Mouse (Mus musculus): ENCODE data around the gene Clcnkb. TPM values are rescaled to one million over a fixed set of nuclear protein-coding genes. Genes with fewer than 3 reads are reported as not detected.
A peak's percentile ranks its signal among the peaks of the same experiment; 100 is the strongest.

Gene Clcnkb
- polyA plus RNA-seq, 1 experiment from 2014 or later: not detected

DNA sequence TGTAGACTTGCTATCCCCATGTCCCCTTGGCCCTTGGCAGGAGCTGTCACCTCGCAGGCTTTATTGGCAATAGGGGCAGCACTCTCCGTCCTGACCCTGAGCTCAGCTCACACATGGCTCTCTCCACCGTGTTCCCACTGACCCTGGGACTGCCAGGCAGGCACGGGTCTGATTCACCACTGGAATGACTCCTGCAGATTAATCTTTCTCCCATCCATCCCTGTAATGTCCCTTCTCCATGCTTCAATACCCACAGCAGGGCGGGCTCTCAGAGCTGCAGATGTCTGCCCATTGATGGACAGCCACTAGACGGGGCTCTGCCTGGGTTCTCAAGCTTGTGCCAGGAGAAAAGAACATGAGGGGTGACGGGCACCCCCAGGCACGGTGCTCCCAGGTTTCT lies 50.7 kb downstream of the Clcnkb start:
- Histone ChIP-seq H3K36me3 (replicated peaks) (no peaks in the 10 kb centered on the region), H3K9ac (no peak overlapping the region), H3K27ac (no peak overlapping the region), H3K4me2 (no peak overlapping the region), H3K4me1 (peaks cover 12% of the 10 kb centered on the region; the same call in 1 of the 2 replicates), H3K9me3 (no peaks in the 10 kb centered on the region), H3K4me3 (no peak overlapping the region), H3K27me3 (replicated peaks) (peaks cover 28% of the 10 kb centered on the region)
- ATAC-seq (replicated peaks): no peak
- 56% methylated on average over 8 of the region's 8 CpGs for WGBS

DNA sequence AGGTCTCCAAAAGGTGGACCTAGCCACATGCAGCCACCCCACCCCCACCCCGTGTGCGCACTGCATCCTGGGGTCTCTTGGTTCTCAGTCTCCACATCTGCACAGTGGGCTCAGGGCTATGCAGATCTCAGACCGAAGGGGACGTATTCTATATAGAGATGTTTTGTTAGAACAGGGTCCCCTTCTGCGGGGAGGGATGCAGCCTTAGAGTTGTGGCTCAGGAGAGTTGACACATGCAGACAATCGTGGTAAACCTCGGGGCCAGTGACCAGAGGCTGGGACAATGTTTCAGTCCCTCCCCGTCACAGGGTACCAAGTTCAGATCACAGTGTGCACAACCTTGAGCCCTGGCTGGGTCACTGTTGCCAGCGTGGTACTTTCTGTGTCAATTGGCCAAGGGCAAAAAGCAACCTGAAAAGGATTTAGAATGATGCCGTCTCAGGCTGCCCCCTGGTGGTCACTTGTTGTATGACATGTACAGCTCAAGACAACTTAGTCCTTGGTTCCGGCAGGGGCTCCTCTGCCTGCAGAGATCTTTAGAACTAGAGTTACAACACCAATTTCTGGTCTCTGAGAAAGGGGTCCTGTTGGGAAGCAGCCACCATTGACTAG lies 52.8 kb downstream of the Clcnkb start:
- H3K27me3 ChIP-seq (replicated peaks): peaks cover 28% of the 10 kb centered on the region
- 27% methylated on average over 11 of the region's 11 CpGs for whole genome bisulfite sequencing
- no peak overlapping the region for H3K4me3 ChIP-seq
- H3K4me1 ChIP-seq: 0 out of 2 replicates have a peak, but pooled peaks cover 6% of the 10 kb centered on the region
- no peaks in the 10 kb centered on the region for H3K36me3 ChIP-seq (replicated peaks)
- H3K9ac ChIP-seq: no peak overlapping the region
- ATAC-seq (replicated peaks): peak; percentile 32; the same call in 1 of the 2 replicates
- no peak overlapping the region for H3K4me2 ChIP-seq
- no peaks in the 10 kb centered on the region for H3K9me3 ChIP-seq
- H3K27ac ChIP-seq: no peak overlapping the region

DNA sequence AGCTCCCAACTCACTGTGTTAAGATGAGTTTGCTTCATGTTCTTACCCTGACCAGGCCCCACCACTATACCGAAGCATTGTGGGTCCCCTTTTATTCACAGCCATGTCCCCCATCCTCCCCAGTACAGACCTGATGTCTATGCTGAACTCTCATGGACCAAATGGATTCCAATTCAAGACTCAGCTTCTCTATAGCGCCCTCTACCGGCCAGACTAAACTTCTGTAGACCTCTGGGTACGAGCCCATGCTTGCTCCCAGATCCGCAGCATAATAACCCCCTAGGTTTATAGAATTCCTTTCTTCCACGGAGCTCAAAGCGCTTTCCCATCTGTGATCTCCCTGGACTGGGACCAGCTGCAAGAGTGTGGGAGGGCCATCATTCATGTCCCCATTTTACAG lies 55.0 kb downstream of the Clcnkb start:
- H3K36me3 ChIP-seq (replicated peaks): no peaks in the 10 kb centered on the region
- no peak overlapping the region for H3K4me3 ChIP-seq
- H3K27me3 ChIP-seq (replicated peaks): peaks cover 18% of the 10 kb centered on the region
- 32% methylated on average over 7 of the region's 7 CpGs for WGBS
- no peaks in the 10 kb centered on the region for H3K9me3 ChIP-seq
- no peak overlapping the region for H3K9ac ChIP-seq
- no peak for ATAC-seq (replicated peaks)
- no peak overlapping the region for H3K4me2 ChIP-seq
- H3K4me1 ChIP-seq: no peaks in the 10 kb centered on the region
- H3K27ac ChIP-seq: no peak overlapping the region

DNA sequence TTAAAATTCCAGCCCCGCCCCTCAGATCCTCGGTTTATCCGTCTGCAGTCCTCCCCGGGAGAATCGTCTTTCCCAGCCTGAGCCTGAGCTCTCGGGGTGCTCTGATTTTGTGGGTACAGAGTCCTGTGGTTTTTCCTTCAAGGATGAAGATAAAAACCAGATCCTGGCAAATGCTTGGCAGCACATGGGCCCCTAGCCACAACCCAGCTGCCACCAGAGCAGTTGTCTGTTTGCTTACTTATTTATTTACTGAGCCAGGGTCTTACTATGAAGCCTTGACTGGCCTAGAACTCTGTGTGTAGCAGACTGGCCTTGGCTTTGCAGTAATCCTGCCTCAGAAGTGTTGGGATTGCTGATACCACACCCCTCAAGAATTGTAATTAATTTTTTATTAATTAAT lies 56.6 kb downstream of the Clcnkb start:
- Histone ChIP-seq H3K4me2 (no peak overlapping the region), H3K27ac (no peak overlapping the region), H3K4me1 (no peaks in the 10 kb centered on the region), H3K9ac (no peak overlapping the region), H3K36me3 (replicated peaks) (no peaks in the 10 kb centered on the region), H3K27me3 (replicated peaks) (peaks cover 5% of the 10 kb centered on the region; the same call in 1 of the 2 replicates), H3K9me3 (no peaks in the 10 kb centered on the region), H3K4me3 (no peak overlapping the region)
- ATAC-seq (replicated peaks): no peak
- 90% methylated on average over 6 of the region's 6 CpGs for WGBS

DNA sequence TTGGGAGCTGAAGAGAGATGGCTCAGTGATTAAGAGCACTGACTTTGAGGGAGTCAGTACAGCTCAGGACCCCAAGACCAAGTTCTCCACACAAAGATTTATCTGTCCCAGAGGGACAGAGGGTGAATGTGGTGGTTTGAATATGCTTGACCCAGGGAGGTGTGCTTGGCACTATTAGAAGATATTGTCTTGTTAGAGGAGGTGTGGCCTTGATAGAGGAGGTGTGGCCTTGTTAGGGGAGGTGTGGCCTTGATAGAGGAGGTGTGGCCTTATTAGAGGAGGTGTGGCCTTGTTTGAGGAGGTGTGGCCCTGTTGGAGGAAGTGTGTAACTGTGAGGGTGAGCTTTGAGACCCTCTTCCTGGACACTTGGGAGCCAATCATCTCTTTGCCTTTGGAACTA lies 58.0 kb downstream of the Clcnkb start:
- Histone ChIP-seq H3K4me3 (no peak overlapping the region), H3K4me1 (no peaks in the 10 kb centered on the region), H3K9me3 (no peaks in the 10 kb centered on the region), H3K4me2 (no peak overlapping the region), H3K27me3 (replicated peaks) (0 out of 2 replicates have a peak, but pooled peaks cover 4% of the 10 kb centered on the region), H3K36me3 (replicated peaks) (no peaks in the 10 kb centered on the region), H3K9ac (no peak overlapping the region), H3K27ac (no peak overlapping the region)
- ATAC-seq (replicated peaks): no peak

Other genes with a start within 250 kb of the Clcnkb start
- gene Rsg1, start 202.1 kb downstream of the Clcnkb start, polyA plus RNA-seq (2015; fragmentation: Nextera tagmentation; extraction: Ambion mirVana): 8.7 and 9.9 TPM in 2 replicates
- 1.0 and 1.7 TPM in 2 replicates for gene Arhgef19, start 176.5 kb downstream of the Clcnkb start, polyA plus RNA-seq (2015; fragmentation: Nextera tagmentation; extraction: Ambion mirVana)
- gene Epha2, start 114.8 kb downstream of the Clcnkb start, polyA plus RNA-seq (2015; fragmentation: Nextera tagmentation; extraction: Ambion mirVana): 1.6 and 1.7 TPM in 2 replicates
- 42.0 and 44.3 TPM in 2 replicates for gene Fam131c, start 47.8 kb downstream of the Clcnkb start, polyA plus RNA-seq (2015; fragmentation: Nextera tagmentation; extraction: Ambion mirVana)
- 0.06 TPM in 1 of 2 replicates, not detected in the other for gene Clcnka, start 17.3 kb downstream of the Clcnkb start, polyA plus RNA-seq (2015; fragmentation: Nextera tagmentation; extraction: Ambion mirVana)
- gene Hspb7, start 4.8 kb upstream of the Clcnkb start, polyA plus RNA-seq (2015; fragmentation: Nextera tagmentation; extraction: Ambion mirVana): 0.14 TPM in 1 of 2 replicates, not detected in the other
- 0.32 and 0.50 TPM in 2 replicates for gene Srarp, start 20.1 kb upstream of the Clcnkb start, polyA plus RNA-seq (2015; fragmentation: Nextera tagmentation; extraction: Ambion mirVana)
- 49.4 and 49.7 TPM in 2 replicates for gene Zbtb17, start 28.6 kb upstream of the Clcnkb start, polyA plus RNA-seq (2015; fragmentation: Nextera tagmentation; extraction: Ambion mirVana)
- 19.4 and 20.0 TPM in 2 replicates for gene Spen, start 122.6 kb upstream of the Clcnkb start, polyA plus RNA-seq (2015; fragmentation: Nextera tagmentation; extraction: Ambion mirVana)
- gene Fblim1, start 190.1 kb upstream of the Clcnkb start, polyA plus RNA-seq (2015; fragmentation: Nextera tagmentation; extraction: Ambion mirVana): 35.2 and 41.0 TPM in 2 replicates
- gene Tmem82, start 202.6 kb upstream of the Clcnkb start, polyA plus RNA-seq (2015; fragmentation: Nextera tagmentation; extraction: Ambion mirVana): 0.32 and 0.65 TPM in 2 replicates
- 0.26 and 0.61 TPM in 2 replicates for gene Slc25a34, start 207.8 kb upstream of the Clcnkb start, polyA plus RNA-seq (2015; fragmentation: Nextera tagmentation; extraction: Ambion mirVana)
- 9.7 and 10.7 TPM in 2 replicates for gene Plekhm2, start 248.9 kb upstream of the Clcnkb start, polyA plus RNA-seq (2015; fragmentation: Nextera tagmentation; extraction: Ambion mirVana)